Mouse (Mus musculus) brain, embryonic 14.5 days (tissue): ENCODE measurements at regions not wholly inside any gene's neighbourhood (a gene's known extent, or its start where the extent isn't known, plus 50 kb on each side); places are given as distances from the start of the nearest gene placed in this dataset.

Experiments used
- DNase-seq: peaks from one replicate; pipeline ENCODE4 v3.0.0-alpha.2; 2011; ENCODE audit warnings: low read depth
- CTCF ChIP-seq: fragments of 200-500 bp; IDR thresholded peaks from 2 replicates; pipeline ENCODE4 v1.5.1; 2012; ENCODE audit warnings: inconsistent platforms, mild to moderate bottlenecking, moderate library complexity, borderline replicate concordance; ENCODE audit not compliant: insufficient read depth, insufficient read length; ENCODE audit errors: extremely low read depth
- POLR2A ChIP-seq: fragments of 200-500 bp; IDR thresholded peaks from 2 replicates; pipeline ENCODE4 v1.6.1; 2012; ENCODE audit warnings: mild to moderate bottlenecking, inconsistent platforms, borderline replicate concordance; ENCODE audit not compliant: poor library complexity, insufficient read depth, insufficient read length, severe bottlenecking; ENCODE audit errors: extremely low read depth

DNA sequence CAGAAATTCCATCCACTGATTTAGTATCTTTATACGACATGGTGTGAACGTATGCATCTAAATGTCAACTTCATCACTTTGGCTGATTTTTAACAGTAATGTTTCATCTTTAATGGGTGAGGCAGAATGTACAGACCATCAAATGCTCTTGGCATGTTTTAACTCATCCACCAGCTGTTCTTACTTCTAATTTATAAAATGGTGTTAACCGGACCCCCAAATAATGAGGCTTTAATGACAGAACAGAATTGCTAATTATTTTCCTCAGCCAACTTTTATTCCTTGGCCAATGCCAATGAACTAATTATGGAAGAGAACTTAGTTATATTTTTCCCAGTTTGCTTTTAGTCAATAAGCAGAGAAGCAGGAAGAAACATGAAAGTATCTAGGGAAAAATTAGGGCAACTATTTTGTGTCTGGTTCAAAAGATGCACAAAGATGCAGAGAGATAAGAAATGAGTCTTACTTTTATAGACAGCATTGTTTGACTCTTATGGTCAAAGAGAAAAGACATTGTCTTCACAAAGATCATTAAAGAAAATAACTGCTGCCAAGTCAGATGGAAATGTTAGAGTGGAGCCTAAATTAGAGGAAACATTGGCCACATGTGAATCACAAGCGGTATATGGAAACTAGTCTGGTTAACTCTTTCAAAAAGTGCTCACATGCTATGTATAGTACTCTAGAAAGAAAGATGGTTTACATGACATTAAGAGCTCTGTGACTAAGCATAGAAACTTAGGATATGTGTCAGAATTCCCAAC lies 1504.5 kb upstream of the Tenm4 start:
- TF ChIP-seq CTCF, result no peak
- TF ChIP-seq POLR2A, result no peak
- peak; percentile 85 for DNase-seq

DNA sequence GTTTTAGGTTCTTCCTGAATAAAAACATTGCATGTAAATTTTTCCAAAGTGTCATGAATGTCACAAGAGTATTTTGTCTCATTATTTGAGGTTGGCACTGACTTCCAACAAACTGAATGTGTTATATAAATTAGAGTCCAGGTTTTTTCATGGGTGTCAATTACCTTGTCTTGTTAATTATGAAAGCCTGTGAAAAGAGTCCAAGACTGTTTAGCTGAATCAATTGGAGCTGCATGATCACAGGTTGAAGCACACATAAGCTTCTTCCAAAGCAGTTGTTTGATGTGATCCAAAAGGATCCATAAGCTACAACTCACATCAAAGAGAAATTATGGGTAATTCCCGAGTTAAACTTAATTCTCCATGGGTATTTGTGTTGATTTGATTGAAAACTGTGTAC lies 1502.8 kb upstream of the Tenm4 start:
- no peak for TF ChIP-seq CTCF
- no peak for TF ChIP-seq POLR2A
- DNase-seq, result peak; percentile 83

DNA sequence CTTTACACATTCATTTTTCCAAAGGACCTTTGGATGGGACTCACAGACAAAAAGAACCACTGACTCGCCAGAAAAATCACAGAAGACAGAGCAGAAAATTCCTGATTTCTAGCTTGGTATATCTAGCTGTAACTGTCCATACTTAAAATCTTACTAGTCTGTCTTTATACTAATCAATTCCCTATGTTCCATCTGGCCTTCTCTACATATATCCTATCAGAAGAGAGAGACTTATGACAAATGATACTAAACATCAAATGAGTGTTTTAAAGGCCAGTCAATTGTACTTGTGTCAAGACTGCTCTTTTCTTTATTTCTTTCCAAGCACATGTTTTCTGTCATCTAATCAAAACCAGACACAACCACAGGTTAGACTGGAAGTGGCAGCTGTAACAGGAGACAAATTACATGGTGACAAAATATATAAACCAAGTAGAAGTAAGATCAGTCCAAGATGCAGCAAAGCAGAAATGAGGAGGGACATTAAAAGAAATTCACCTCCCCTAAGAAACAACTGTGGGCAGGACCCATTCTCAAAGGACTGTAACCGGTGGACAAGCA lies 1502.1 kb upstream of the Tenm4 start:
- TF ChIP-seq POLR2A (no peak), CTCF (no peak)
- no peak for DNase-seq

DNA sequence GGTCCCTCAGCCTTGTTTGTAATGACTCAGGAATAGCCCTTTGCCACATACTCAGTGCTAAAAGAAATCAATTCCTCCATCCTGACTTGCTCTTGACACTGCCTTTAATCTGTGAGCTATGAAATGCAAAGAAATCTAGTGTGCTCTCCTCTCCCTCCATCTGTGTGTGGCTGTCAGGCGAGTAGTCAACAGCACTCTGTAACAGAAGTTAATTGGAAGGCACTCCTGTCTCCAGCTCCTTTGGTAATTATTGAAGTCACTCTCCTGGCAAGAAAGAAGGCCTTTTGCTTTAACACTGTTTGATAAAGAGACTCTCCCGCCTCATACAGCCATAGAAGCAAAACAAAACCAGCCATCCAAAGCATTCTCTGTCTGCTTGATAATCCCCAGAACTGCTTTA lies 1483.2 kb upstream of the Tenm4 start:
- peak; percentile 87 for DNase-seq
- TF ChIP-seq POLR2A (no peak), CTCF (no peak)

DNA sequence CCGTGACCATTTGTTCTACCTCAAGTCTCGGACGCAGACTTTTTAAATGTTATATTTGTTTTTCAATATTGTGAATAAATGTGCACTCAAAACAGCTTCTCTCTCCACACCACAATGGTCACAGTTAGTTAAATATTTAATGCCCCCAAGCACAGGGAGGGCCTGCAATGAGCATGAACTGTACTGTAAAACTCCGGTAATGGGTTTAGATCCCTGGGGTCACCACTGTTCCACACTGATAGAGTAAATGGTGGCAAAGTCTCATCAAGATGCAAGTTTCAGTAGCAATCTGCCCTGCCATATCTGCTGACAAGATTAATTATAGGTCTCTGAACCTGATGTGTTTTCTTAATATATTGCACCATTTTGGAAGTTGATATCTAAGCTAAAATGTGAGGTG lies 1473.8 kb upstream of the Tenm4 start:
- TF ChIP-seq CTCF (no peak), POLR2A (no peak)
- DNase-seq, result peak; percentile 61

DNA sequence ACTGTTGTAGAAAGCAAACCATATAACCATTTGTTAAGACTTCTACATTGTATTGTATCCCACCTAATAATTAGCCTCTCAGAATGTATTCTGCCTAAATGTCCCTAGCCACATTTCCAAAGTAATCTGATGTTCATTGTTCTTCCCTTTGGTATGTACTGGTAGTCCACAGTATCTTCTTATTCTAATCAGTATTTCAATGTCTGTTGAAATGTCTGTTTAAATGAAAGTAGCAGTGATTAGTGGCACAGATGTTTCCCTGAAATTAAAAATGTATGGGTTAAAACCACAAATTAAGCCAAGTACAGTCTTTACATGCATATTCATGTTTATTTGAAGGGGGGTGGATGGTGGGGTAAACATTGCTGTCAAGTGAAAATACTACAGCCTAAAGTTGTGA lies 1464.6 kb upstream of the Tenm4 start:
- peak; percentile 60 for DNase-seq
- TF ChIP-seq CTCF (no peak), POLR2A (no peak)

DNA sequence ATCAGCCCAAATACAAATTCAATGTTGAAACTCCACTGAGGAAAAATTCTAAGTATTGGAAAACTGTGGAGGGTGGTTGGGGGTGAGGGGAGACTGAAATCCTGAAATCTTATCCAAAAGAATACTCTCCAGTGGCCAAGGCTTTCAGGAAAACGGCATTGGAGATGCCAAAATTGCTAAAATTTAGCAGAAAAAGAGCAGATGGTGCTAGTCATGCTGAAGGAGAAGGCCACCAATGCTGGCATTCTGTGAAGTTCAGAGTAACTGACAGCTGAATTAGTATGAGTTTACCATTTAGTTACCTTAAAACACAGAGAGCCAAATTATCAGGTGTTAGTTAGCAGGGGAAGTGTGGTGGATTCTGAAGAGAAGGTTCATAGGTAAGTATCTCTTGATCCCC lies 1437.6 kb upstream of the Tenm4 start:
- no peak for TF ChIP-seq POLR2A
- no peak for TF ChIP-seq CTCF
- peak; percentile 37 for DNase-seq

DNA sequence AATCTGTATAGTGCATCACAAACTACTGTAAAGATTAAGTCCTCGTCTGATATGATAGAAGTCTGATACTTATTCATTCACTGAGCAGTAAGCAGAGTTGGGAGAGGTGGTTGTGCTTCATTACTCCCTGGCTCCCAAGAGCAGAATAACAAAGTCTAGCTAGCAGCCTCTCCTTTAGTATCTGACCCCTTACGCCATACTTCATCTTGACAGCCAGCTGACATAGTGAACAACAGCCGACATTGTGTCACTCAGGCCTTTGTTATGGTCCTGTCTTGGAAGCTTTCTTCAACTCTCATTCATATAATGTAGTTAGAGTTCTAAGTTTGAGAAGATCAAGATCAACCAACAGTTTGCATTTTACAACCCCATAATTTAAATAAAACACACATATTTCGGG lies 1436.3 kb upstream of the Tenm4 start:
- TF ChIP-seq POLR2A, result no peak
- no peak for TF ChIP-seq CTCF
- DNase-seq, result no peak
